Mouse (Mus musculus): ENCODE data around the gene Foxo3.

The Foxo3 gene

DNA sequence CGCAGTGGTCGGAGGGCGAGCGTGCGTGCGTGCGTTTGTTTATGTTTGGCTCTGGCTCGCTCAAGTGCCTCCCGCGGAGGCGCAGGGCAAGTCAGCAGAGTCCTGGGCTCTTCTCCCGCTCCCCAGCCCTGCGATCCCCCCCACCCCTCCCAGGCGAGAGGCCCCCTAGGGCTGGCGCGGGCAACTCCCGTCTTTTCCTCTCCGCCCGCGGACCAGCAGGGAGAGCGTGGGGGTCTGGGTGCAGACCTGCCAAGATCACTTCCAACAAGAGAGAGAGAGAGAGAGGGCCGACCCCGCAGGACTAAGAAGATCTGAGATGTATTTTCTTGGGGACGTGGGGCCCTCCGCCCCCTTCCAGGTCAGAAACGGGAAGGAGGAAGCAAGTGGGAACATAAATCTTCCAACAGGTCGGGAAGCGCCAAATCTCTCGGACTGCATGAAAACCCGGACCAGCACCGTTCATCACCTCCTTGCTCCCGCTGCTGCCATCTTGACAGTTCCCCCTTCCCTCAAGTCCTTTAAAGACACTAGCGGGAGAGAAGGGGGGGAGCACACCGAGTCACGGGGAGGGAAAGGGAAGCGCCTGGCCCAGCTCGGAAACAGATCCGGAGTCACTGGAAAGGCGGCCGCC lies 569 bp downstream of the Foxo3 start:
- DNase-seq (ENCODE audit: low read depth, low spot score): peak; percentile 62

DNA sequence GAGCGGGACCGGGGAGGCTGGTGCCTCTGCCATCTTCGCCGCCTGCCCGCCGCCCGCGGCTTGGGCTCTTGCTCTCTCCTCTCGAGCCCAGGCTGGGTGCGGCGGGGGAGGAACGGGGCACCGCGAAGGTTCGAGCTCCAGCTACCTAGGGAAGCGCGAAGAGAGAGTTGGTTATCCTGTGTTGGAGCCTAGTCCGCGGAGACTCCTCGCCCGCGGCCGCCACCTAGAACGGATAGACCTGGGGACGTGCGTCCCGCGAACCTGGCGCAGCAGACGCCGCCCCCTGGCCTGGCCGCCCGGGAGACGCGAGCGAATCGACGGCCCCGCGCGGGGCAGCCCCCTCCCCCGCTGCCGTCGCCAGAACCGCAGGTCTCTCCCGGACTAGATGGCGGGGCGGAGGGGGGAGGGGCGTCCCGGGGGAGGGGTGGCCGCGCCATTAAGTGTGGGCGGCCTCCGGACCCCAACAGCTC lies 1.1 kb downstream of the Foxo3 start:
- DNase-seq (ENCODE audit: low read depth, low spot score): no peak

DNA sequence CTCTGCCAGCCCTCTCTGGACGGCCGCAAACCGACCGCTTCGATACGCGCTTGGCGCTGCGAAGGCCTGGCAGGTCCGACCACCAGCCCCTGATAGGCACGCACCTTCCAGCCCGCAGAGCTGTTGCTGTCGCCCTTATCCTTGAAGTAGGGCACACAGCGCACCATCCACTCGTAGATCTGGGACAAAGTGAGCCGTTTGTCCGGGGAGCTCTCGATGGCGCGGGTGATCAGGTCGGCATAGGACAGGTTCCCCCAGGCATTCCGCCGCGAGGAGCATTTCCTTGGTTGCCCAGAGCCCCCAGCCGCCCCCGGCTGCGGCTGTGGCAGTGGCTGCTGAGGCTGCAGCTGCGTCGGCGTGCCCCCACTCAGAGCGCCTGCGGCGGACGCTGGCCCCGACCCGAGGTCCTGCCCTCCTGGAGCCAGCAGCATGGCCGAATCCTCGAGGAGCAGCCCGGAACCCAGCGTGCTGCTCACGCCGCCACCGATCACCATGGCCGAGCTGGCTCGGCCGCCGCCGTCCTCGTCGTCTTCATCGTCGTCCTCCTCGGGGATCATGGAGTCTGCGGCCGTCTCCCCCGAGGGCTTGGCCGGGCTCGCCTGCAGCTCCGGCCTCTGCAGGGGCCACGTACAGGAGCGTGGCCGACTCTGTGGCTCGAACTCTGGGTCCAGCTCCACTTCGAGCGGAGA lies 1.7 kb downstream of the Foxo3 start:
- no peak for DNase-seq (ENCODE audit: low read depth, low spot score)

DNA sequence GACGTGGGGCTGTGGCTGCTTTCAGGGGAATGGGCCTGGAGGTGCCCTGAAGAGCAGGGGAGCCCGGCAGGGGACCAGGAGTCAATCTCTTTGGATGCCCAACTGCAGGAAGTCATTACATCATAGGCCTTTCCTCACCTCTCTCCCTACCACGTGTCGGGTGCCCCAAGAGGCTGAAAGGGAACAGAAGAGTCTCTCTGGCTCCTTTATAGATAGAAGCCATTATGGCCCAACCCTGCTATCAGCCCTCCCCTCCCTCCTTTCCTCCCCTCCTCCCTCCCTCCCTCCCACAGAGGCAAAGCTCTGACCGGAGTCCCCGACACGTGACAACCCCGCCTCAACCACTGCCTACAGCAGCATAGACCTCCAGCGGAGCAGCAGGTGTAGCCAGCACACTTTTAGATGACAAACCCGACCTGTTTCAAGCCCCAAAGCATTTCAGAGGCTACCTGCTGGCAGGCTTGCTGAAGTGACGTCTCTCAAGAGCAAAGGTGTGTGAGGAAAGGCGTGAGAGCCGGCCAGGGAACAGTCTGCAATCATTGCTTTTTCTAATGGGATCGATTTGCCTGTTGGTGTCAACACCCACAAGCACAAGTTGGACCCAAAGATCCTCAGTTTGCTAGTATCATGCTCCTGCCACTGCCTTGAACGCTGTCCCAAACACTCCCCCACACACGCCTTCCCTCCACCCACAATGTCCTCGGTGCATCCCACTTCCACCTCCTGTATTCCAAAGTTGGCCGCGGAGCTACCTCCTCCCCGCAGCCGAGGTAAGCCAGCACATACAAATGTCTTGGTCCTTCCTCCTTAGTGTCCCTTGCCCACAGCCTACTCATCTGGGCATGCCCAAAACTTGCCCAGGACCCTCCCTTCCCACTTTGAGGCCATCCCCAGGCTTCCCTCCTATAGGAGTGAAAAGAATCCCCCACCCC lies 2.5 kb downstream of the Foxo3 start:
- peak; percentile 27 for DNase-seq (ENCODE audit: low read depth, low spot score)

DNA sequence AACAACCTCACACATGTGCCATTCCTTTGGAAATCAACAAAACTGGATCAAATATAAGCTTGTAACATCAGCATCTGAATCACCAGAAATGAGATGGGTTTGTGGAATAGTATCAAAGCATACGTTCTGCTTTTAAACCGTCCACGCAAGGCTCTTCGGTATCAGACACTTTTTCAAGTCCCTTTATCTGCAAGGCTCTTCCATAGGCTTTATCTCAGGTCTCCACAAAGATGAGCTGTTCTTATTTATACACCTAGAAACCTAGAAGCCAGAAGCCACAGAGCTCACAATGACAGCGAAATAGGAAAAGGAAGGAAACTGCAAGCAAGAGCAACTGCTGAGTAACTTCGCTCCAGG lies 3.2 kb downstream of the Foxo3 start:
- DNase-seq (ENCODE audit: low read depth, low spot score): no peak

DNA sequence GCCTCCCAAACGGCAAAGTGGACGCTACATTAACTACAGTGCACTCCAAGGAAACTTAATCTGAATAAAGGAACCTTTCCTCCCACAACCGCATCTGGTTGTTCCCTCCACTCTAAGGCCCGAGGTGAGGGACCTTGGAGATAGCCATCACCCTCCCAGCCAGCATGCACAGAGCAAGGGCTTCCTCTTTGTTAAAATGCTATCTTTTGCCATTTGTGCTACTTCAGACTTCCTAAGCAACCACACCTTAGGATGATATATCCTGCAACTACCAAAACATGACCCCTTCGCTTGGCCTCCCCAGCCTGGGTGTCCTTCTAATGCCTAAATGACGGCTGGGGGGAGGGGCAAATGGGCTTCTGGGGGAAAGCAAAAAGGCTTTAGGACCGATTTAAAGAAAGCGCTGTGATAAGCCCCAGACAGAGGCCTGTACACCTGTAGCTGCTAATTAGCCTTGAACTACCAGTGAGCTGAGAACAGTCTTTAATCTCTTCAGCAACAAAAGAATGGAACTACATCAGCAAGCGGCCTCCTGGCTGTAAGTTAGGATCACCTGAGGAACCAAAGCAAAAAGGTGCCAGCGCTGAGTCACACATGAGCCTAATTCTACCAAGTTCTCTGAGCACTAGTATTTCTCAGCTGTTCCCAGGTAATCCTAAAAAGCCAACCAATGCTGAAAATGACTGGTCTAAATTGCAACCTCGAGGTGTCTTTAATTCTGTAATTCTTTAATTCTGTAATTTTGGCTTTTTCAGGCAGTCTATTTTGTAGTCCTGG lies 4.9 kb downstream of the Foxo3 start:
- DNase-seq (ENCODE audit: low read depth, low spot score): no peak

DNA sequence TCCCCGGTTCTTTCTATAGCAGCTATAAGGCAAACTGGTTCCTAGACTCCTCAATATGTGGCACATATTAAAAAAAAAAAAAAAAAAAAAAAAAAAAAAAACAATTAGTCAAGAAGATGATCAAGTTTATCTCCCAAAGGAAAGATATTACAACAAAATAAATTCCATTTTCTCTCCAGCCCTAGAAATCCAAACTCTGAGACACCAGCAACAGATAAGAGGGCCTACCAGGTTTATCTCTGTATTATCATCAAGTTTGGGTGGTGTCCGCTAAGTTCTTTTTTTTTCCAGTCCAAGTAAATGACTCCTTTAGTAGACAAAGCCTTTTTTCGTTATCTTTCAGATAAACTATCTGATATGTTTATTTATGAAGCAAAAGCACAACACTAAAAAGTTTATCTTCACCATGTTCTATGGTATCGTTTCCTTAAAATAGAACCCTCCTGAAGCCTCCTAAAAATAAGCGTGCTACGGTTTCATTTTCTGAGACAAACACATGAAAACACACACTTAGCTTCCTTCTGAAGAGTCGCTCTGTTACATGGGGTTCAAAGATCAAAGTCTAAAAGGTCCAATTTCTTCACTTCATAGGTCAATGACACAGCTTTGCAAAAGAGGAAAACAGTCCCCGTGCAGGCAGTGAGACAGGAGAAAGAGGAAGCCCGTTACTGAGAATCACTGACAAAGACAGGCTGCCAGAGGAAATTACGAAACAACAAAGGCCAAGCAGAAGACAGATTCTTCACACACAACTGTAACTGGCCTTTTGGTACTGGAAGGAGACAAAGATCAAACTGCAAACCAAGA lies 6.1 kb downstream of the Foxo3 start:
- peak; percentile 54 for DNase-seq (ENCODE audit: low read depth, low spot score)

DNA sequence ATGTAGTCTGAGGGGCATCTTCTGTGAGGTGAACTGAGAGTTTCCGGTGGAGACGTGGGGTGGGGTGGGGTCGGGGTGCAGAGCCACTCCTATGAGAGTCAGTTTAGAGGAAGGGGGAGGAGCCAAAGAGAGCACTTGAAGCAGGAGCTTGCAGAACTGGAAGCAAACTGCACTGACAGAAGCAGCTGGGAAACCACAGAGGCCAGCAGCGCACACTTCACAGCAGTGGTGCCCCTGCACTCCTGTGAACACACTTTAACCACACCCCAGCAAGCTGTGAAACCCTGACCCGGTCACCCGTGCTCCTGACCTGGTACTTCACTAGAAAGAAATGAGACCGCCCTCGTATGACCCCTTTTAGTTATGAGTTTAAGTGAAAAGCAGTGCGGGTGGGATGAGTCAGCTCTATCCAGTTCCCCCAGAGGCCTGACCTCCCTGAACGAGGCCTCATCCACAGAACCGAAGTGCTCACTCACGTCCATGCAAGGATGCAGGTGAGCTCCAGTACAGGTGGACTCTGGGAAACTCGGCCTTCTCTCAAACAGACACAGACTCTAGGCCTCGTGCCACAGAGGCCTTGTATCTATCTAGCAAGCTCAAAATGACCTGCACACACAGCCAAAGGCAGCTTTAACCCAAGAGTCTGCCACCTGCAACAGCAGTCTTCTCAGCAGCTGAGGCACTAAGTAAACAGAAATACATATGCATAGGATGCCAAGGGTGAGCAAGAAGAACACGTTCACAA lies 7.1 kb downstream of the Foxo3 start:
- peak; percentile 27 for DNase-seq (ENCODE audit: low read depth, low spot score)

DNA sequence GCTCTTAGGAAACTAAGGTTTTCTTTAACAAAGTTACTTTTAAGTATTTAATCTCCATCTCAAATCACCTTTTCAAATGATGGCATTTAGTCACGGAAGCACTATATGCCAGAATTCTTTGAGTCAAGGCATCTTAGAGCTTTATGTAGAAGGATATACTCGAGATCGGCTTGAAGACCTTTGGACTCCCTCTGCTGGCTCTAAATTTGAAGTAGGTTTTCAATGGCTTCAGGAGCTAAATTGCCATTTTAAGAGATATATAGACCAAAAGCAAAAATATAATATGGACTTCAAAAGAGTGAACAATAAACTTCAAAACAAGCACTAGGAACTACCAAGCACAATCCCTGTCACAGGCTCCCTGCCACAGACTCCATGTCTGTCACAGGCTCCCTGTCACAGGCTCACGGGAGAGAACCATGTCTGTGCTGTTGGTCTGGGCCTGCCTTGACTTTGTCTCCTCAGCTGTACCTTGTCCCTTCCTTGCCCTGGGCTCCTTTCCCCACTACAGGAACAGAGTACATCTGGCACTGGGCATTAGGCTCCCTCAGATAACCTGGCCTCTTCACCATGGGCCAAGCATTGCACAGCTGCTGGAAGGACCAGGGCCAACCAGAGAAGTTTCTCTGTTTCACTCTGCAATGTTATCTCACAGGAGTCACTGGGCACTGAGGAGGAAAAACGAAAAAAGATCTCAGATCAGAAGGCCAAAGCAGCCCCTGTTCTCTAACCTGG lies 8.6 kb downstream of the Foxo3 start:
- DNase-seq (ENCODE audit: low read depth, low spot score): no peak

DNA sequence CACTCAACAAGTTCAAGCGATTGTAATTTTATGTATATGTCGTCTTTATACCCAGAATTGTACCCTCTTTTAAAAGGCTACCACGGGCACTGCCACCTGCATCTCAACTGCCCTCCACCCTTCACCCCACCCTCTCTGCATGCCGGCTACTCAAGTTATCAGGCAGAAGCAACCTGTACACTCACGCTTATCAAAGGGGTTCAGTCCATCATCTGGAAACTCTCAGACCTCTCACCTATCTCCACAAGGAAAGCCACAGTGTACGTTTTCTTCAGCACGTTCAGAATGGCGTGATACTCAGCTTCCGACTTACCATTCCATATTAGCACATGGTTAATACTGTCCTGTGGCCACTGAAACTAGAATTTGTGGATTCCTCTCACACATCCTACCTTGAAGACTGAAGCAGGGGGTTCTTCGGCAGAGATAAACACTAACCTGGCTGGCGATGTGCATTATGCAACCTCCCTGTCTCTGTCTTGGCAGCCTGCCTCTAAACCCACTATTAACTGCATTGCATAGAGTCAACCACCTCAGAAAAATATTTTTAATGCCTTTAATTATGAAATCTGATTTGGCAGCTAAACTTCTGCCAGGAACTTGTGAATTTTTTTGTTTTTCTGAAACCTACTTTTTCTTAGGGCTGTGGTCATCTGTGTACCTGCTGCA lies 11.4 kb downstream of the Foxo3 start:
- DNase-seq (ENCODE audit: low read depth, low spot score): no peak

DNA sequence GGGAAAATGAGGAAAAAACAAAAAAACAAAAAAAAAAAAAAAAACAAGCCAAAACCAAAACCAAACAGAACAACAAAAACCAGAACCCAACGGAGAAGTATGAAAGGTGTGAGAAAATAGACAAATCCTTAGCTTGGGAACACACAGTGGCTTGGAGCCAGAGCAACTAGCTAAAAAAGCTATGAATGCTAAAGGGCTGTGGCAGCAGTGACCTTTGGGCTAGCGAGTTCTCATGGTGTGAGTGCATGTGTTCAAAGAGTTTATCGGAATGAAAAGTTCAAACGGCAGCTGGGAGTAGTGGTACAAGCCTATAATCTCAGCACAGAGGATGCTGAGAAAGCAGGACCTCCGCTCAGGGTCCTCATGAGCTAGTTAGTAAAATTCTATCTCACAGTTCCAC lies 12.4 kb downstream of the Foxo3 start:
- no peak for DNase-seq (ENCODE audit: low read depth, low spot score)

DNA sequence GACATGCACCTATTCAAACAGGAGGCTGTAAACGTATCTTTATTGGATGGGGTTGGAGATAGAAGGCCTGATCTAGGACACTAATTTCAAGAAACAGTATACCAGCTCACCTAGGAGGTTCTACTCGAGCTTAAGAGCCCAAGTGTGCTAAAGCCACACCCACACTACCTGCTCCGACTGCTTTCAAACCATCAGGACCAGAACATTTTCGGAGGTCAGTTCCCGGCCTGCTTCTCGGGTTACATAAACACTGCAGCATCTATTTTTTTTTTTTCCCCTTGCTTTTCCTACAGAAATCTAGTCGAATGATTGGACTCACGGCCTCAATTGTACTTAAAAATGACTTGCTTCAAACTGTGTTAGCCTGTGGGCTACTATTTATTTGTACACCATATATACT lies 12.9 kb downstream of the Foxo3 start:
- no peak for DNase-seq (ENCODE audit: low read depth, low spot score)

DNA sequence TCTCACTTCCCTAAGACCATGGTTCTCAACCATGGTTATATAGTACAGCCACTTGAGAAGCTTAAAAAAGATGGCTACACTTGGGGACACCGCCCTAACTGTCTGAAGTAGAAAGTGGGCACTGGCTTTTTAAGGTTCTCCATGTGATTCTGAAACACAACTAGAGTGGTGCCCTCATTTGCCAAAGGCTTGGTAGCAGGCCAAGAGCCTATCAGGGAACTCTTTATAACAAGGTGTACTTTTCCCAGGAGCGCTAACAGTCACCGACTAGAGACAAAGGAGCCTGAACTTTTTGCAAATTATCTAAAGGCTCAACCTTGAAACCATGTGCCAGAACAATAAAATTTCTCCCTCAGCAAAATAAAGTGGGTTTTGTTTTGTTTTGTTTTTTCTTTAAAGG lies 14.5 kb downstream of the Foxo3 start:
- no peak for DNase-seq (ENCODE audit: low read depth, low spot score)

DNA sequence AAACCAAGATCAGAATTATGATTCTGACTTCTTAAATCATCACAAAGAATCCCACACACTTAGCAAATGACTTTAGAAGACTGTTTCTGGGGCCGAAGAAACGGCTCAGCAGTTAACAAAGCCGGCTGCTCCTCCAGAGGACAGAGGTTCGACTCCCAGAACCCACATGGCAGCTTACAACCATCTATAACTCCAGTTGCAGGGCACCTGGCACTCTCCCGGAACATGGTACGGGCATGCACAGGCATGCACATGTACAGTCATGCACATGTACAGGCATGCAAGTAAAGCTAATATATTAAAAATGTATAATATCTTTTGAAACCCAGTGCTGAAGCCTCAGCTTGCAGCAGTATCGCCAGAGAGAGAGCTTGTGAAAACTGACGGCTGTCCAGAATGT lies 15.5 kb downstream of the Foxo3 start:
- DNase-seq (ENCODE audit: low read depth, low spot score): no peak

DNA sequence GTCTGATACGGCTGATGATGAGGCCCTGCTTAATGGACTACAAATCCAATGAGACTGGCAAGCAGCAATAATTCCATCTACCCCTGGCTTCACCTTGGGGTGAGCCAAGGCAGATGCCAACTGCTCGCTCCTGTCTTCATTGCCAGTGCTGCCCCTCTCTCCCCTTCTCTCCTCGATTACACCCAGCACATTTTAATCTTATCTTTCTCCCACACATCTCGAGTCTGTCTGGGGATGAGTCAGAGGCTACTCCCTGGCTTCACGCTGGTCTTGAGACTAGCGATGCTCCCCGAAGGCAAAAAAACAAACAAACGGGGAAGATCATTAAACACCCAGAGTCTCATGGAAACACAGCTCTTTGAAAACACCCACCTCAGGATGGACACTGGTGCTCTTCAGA lies 16.0 kb downstream of the Foxo3 start:
- DNase-seq (ENCODE audit: low read depth, low spot score): no peak

DNA sequence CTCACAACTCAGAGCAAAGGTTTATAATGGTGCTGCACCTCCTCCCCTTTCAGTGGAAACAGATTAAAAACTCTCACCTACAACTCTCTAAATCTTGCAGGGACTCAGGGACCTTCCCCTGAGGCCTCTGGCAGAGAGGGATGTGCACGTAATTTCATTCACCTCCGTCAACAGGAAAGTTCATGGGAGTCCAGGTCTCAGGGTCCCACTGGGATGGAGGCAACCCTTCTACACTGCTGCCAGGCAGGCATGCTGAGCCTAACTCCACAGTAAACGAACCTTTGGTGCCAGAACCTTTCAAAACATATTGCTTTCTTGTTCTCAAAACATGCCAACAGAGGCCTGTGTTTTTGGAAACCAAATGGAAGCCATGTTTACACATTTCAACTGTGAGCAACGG lies 17.0 kb downstream of the Foxo3 start:
- no peak for DNase-seq (ENCODE audit: low read depth, low spot score)

DNA sequence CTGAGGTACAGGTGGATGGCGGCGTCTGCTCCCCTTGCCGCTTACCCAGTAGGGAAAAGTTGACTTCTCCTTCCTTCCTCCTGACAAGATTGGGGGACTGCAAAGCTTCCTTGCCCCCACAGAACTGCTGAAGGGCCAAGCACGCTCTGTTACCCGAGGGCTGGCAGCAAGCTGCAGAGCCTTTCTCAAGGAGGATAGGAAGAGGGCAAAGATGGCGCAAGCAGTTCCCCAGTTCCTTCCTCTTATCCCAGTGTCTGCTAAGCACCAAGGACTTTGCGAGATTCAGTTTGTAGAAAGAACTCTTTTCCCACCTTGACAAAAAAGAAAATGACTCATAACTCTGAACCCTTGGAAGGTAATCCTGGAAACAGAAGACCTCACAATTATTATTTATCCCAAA lies 18.6 kb downstream of the Foxo3 start:
- no peak for DNase-seq (ENCODE audit: low read depth, low spot score)

DNA sequence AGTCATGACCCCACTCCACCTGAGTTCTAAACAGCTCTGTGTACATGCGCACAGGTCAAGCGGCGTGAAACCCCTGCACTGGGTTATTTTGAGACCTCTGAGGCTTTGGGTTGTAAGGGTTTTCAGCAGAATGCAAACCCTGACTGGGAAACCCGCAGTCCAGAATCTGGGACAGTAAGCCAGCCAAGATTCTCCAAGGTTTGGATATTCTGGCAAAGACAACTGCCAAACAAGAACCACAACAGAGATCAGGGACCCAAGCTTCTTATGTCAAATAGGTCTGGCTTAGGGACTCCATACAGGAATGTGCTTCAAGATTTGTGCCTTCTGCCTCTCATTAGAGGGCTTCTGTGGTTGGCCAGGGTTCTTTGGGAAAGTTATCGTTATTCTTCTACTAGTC lies 21.8 kb downstream of the Foxo3 start:
- no peak for DNase-seq (ENCODE audit: low read depth, low spot score)

DNA sequence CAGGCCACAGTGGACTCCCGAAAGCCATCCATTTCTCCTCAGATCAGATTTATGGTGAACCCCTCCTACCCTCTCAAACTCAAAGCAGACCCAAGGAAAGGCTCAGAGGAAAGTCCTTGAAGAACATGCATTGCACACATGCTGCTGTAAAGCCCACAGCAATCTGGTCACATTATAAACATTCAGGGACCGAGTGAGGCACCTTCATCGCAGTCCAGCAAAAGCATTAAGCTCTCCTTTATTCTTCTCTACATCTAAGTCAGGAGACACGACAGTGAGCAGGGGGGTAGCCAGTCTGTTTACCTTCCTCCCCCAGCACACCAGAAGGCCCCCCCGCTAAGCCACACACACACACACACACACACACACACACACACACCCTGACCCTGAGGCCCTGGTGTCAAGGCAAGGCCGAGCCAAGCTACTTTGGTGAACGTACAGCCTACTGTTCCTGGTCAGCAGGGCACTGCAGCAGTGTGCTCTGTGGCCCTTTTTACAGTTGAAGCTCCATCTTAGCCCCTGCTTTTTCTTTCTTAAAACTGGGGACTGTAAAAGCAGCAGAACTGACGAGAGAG lies 24.7 kb downstream of the Foxo3 start:
- DNase-seq (ENCODE audit: low read depth, low spot score): no peak
